Mouse (Mus musculus) thymus, adult 2 months (tissue): Measurements from ENCODE around the gene Msi1.

Experiments
- CTCF ChIP-seq: fragments of 200-500 bp; IDR thresholded peaks from 2 replicates; pipeline ENCODE4 v1.5.1; 2012; ENCODE audit warnings: mild to moderate bottlenecking, control low read depth, low read length, moderate library complexity, borderline replicate concordance; ENCODE audit not compliant: control insufficient read depth, poor library complexity, insufficient read depth; ENCODE audit errors: extremely low read depth
- POLR2A ChIP-seq: fragments of 200-500 bp; IDR thresholded peaks from 2 replicates; pipeline ENCODE4 v1.6.1; 2012; ENCODE audit warnings: mild to moderate bottlenecking, low read length, control low read depth, moderate library complexity; ENCODE audit not compliant: control insufficient read depth, poor library complexity, insufficient read depth; ENCODE audit errors: extremely low read depth

DNA sequence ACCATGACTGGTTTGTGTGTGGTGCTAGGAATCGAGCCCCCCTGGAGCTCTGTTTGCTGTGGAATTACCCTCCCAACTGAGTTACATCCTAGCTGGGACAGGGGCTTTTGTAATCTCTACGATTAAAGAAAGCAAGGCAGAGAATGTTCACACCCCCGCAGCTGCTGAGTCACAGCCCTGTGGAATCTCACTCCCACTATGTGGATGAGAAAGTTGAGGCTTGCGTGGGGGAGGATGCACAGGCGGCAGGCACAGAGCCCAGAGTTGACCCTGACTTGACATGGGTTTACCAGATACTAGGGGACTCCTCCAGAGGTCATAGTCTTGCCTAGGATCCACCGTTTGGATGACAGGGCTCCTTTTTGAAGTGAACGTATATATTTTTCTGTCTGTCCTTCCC lies 67.6 kb downstream of the Msi1 start:
- no peak for TF ChIP-seq CTCF
- TF ChIP-seq POLR2A, result no peak
